Mouse (Mus musculus) thymus, postnatal 0 days (tissue): ENCODE data around the gene Mbd3. TPM values are rescaled to one million over a fixed set of nuclear protein-coding genes. Genes with fewer than 3 reads are reported as not detected.
A peak's percentile ranks its signal among the peaks of the same experiment; 100 is the strongest.

Experiments
- DNase-seq: peaks from one replicate; pipeline ENCODE4 v3.0.0-alpha.2; 2015; ENCODE audit warnings: low spot score
- polyA plus RNA-seq: library from polyadenylated mRNA; unstranded; fragments of >200 nt; fragmentation: Nextera tagmentation; extraction: Ambion mirVana; gene quantifications from 2 replicates; pipeline ENCODE4 v1.2.1, GENCODE M21; 2015

Mbd3 gene
- polyA plus RNA-seq, 1 experiment from 2014 or later = 166 TPM

GRCm38 (mm10) chr10:80425041-80425440 is 25.7 kb upstream of the Mbd3 start:
- no peak for DNase-seq

GRCm38 (mm10) chr10:80423562-80423961 is 24.2 kb upstream of the Mbd3 start:
- no peak for DNase-seq

- DNase-seq = no peak
Measured at GRCm38 (mm10) chr10:80421651-80422472, 22.5 kb upstream of the Mbd3 start.

- no peak for DNase-seq
Measured at GRCm38 (mm10) chr10:80421208-80421607, 21.9 kb upstream of the Mbd3 start.

- DNase-seq = no peak
Measured at GRCm38 (mm10) chr10:80420729-80421128, 21.4 kb upstream of the Mbd3 start.

- DNase-seq = no peak
Measured at GRCm38 (mm10) chr10:80419419-80419818, 20.1 kb upstream of the Mbd3 start.

GRCm38 (mm10) chr10:80418311-80418710 is 19.0 kb upstream of the Mbd3 start:
- DNase-seq = no peak

- no peak for DNase-seq
Measured at GRCm38 (mm10) chr10:80417841-80418240, 18.5 kb upstream of the Mbd3 start.

- no peak for DNase-seq
Measured at GRCm38 (mm10) chr10:80417371-80417770, 18.0 kb upstream of the Mbd3 start.

GRCm38 (mm10) chr10:80415566-80415965 is 16.2 kb upstream of the Mbd3 start:
- no peak for DNase-seq

- DNase-seq = no peak
Measured at GRCm38 (mm10) chr10:80412656-80413541, 13.5 kb upstream of the Mbd3 start.

GRCm38 (mm10) chr10:80407924-80408323 is 8.6 kb upstream of the Mbd3 start:
- no peak for DNase-seq

- peak; percentile 94 for DNase-seq
Measured at GRCm38 (mm10) chr10:80406684-80407501, 7.5 kb upstream of the Mbd3 start, which contains the start of gene Uqcr11. TSS of gene Uqcr11 (minus strand) at chr10:80406830.

GRCm38 (mm10) chr10:80405481-80406173 is 6.3 kb upstream of the Mbd3 start:
- peak; percentile 32 for DNase-seq

GRCm38 (mm10) chr10:80403044-80403692 is 3.8 kb upstream of the Mbd3 start:
- peak; percentile 49 for DNase-seq

GRCm38 (mm10) chr10:80400704-80401161 is 1.4 kb upstream of the Mbd3 start:
- no peak for DNase-seq

- DNase-seq = no peak
Measured at GRCm38 (mm10) chr10:80399973-80400703, 788 bp upstream of the Mbd3 start.

- DNase-seq = peak; percentile 97
Measured at GRCm38 (mm10) chr10:80398719-80399190, 595 bp downstream of the Mbd3 start.

- DNase-seq = no peak
Measured at GRCm38 (mm10) chr10:80398174-80398535, 1.2 kb downstream of the Mbd3 start.
